Mouse (Mus musculus) neural tube, embryonic 13.5 days (tissue): Measurements from ENCODE around the gene Pappa. TPM values are rescaled to one million over a fixed set of nuclear protein-coding genes. Genes with fewer than 3 reads are reported as not detected.

Experiments used
- ATAC-seq: fragments of 200-750 bp; cut with Nextera tagmentation; 2 replicates; pipeline ENCODE4 v1.8.0; 2017; ENCODE audit warnings: low read depth, mild to moderate bottlenecking, moderate TSS enrichment, moderate library complexity
- H3K27ac ChIP-seq: fragments of 300-500 bp; sonication (generic); replicated peaks from 2 replicates; pipeline ENCODE4 v1.5.1; 2015; ENCODE audit warnings: moderate library complexity, mild to moderate bottlenecking, inconsistent platforms
- H3K27me3 ChIP-seq: fragments of 300-500 bp; sonication (generic); 2 replicates; pipeline ENCODE4 v1.6.1; 2015; ENCODE audit warnings: mild to moderate bottlenecking, inconsistent platforms
- H3K36me3 ChIP-seq: fragments of 300-500 bp; sonication (generic); 2 replicates; pipeline ENCODE4 v1.6.1; 2015; ENCODE audit warnings: mild to moderate bottlenecking, inconsistent platforms
- H3K4me1 ChIP-seq: fragments of 300-500 bp; sonication (generic); replicated peaks from 2 replicates; pipeline ENCODE4 v1.6.1; 2015; ENCODE audit warnings: inconsistent platforms
- H3K4me2 ChIP-seq: fragments of 300-500 bp; sonication (generic); 2 replicates; pipeline ENCODE4 v1.6.1; 2015; ENCODE audit warnings: inconsistent platforms, mild to moderate bottlenecking, moderate library complexity
- H3K4me3 ChIP-seq: fragments of 300-500 bp; sonication (generic); 2 replicates; pipeline ENCODE4 v1.5.1; 2015; ENCODE audit warnings: mild to moderate bottlenecking, inconsistent platforms
- H3K9ac ChIP-seq: fragments of 300-500 bp; sonication (generic); 2 replicates; pipeline ENCODE4 v1.6.1; 2015; ENCODE audit warnings: moderate library complexity, mild to moderate bottlenecking, inconsistent platforms
- H3K9me3 ChIP-seq: fragments of 300-500 bp; sonication (generic); 2 replicates; pipeline ENCODE4 v1.6.1; 2016; ENCODE audit warnings: inconsistent platforms
- WGBS: fragments of 180-500 bp; shearing (Covaris S2); methylation state at CpG from one replicate; pipeline ENCODE4 v1.1.7; 2015; 5-methylcytosine and 5-hydroxymethylcytosine counted together
- polyA plus RNA-seq: library from polyadenylated mRNA; unstranded; fragments of >200 nt; fragmentation: Nextera tagmentation; extraction: Ambion mirVana; gene quantifications from 2 replicates; pipeline ENCODE4 v1.2.1, GENCODE M21; 2015

The Pappa gene
- polyA plus RNA-seq, 1 experiment from 2014 or later = 0.66 TPM

- no peak overlapping the region for H3K4me2 ChIP-seq
- ATAC-seq = no peak
- no peak overlapping the region for H3K27ac ChIP-seq
- peaks cover 57% of the 10 kb centered on the region for H3K27me3 ChIP-seq
- no peaks in the 10 kb centered on the region for H3K9me3 ChIP-seq
- H3K4me1 ChIP-seq = peaks cover 12% of the 10 kb centered on the region
- H3K4me3 ChIP-seq = no peak overlapping the region
- 7% methylated on average over 3 of the region's 3 CpGs for WGBS
- no peaks in the 10 kb centered on the region for H3K36me3 ChIP-seq
- H3K9ac ChIP-seq = no peak overlapping the region
These were observed 118.5 kb downstream of the Pappa start for GRCm38 (mm10) chr4:65242434-65242931.

GRCm38 (mm10) chr4:65243245-65243644 is 119.3 kb downstream of the Pappa start:
- no peak overlapping the region for H3K27ac ChIP-seq
- H3K27me3 ChIP-seq = peaks cover 64% of the 10 kb centered on the region
- H3K9me3 ChIP-seq = no peaks in the 10 kb centered on the region
- H3K36me3 ChIP-seq = no peaks in the 10 kb centered on the region
- 8% methylated on average over 2 of the region's 2 CpGs for WGBS
- ATAC-seq = no peak
- no peak overlapping the region for H3K9ac ChIP-seq
- no peak overlapping the region for H3K4me2 ChIP-seq
- peaks cover 11% of the 10 kb centered on the region for H3K4me1 ChIP-seq
- H3K4me3 ChIP-seq = no peak overlapping the region

GRCm38 (mm10) chr4:65245015-65245414 is 121.0 kb downstream of the Pappa start:
- peaks cover 7% of the 10 kb centered on the region; the same call in 1 of the 2 replicates for H3K4me1 ChIP-seq
- no peak overlapping the region for H3K27ac ChIP-seq
- no peaks in the 10 kb centered on the region for H3K9me3 ChIP-seq
- H3K9ac ChIP-seq = no peak overlapping the region
- H3K36me3 ChIP-seq = no peaks in the 10 kb centered on the region
- 22% methylated on average over 4 of the region's 4 CpGs for WGBS
- peaks cover 78% of the 10 kb centered on the region for H3K27me3 ChIP-seq
- no peak overlapping the region for H3K4me3 ChIP-seq
- H3K4me2 ChIP-seq = no peak overlapping the region
- no peak for ATAC-seq

- Histone ChIP-seq H3K4me1 (peaks cover 7% of the 10 kb centered on the region; the same call in 1 of the 2 replicates), H3K36me3 (no peaks in the 10 kb centered on the region), H3K9me3 (no peaks in the 10 kb centered on the region), H3K27me3 (peaks cover 82% of the 10 kb centered on the region), H3K9ac (no peak overlapping the region), H3K4me3 (no peak overlapping the region), H3K27ac (no peak overlapping the region), H3K4me2 (no peak overlapping the region)
- 13% methylated on average over 3 of the region's 3 CpGs for WGBS
- ATAC-seq = no peak
These were observed 121.5 kb downstream of the Pappa start for GRCm38 (mm10) chr4:65245440-65245839.

GRCm38 (mm10) chr4:65252193-65252592 is 128.2 kb downstream of the Pappa start:
- no peaks in the 10 kb centered on the region for H3K9me3 ChIP-seq
- peak overlapping the region; percentile 28 for H3K4me2 ChIP-seq
- H3K4me1 ChIP-seq = peaks cover 10% of the 10 kb centered on the region
- no peak overlapping the region for H3K9ac ChIP-seq
- H3K27ac ChIP-seq = no peak overlapping the region
- peak; percentile 85 for ATAC-seq
- H3K36me3 ChIP-seq = no peaks in the 10 kb centered on the region
- no peak overlapping the region for H3K4me3 ChIP-seq
- H3K27me3 ChIP-seq = peaks cover 84% of the 10 kb centered on the region
- 2% methylated on average over 8 of the region's 8 CpGs for WGBS

GRCm38 (mm10) chr4:65254073-65254472 is 130.1 kb downstream of the Pappa start:
- no peak for ATAC-seq
- no peak overlapping the region for H3K9ac ChIP-seq
- H3K27ac ChIP-seq = no peak overlapping the region
- no peaks in the 10 kb centered on the region for H3K9me3 ChIP-seq
- peaks cover 74% of the 10 kb centered on the region for H3K27me3 ChIP-seq
- WGBS = 76% methylated on average over 1 of the region's 1 CpGs
- no peak overlapping the region for H3K4me3 ChIP-seq
- no peaks in the 10 kb centered on the region for H3K36me3 ChIP-seq
- no peak overlapping the region for H3K4me2 ChIP-seq
- peaks cover 10% of the 10 kb centered on the region for H3K4me1 ChIP-seq

GRCm38 (mm10) chr4:65267066-65267465 is 143.1 kb downstream of the Pappa start:
- 75% methylated on average over 2 of the region's 2 CpGs for WGBS
- Histone ChIP-seq H3K9ac (no peak overlapping the region), H3K9me3 (no peaks in the 10 kb centered on the region), H3K36me3 (no peaks in the 10 kb centered on the region), H3K27ac (no peak overlapping the region), H3K4me3 (no peak overlapping the region), H3K4me1 (no peaks in the 10 kb centered on the region), H3K27me3 (no peaks in the 10 kb centered on the region), H3K4me2 (no peak overlapping the region)
- no peak for ATAC-seq

- H3K27me3 ChIP-seq = no peaks in the 10 kb centered on the region
- no peaks in the 10 kb centered on the region for H3K9me3 ChIP-seq
- H3K36me3 ChIP-seq = no peaks in the 10 kb centered on the region
- no peak overlapping the region for H3K27ac ChIP-seq
- H3K4me1 ChIP-seq = no peaks in the 10 kb centered on the region
- no peak overlapping the region for H3K9ac ChIP-seq
- H3K4me2 ChIP-seq = no peak overlapping the region
- H3K4me3 ChIP-seq = no peak overlapping the region
- WGBS = 85% methylated on average over 2 of the region's 2 CpGs
- ATAC-seq = no peak
These were observed 146.0 kb downstream of the Pappa start for GRCm38 (mm10) chr4:65269996-65270395.

- Histone ChIP-seq H3K9me3 (no peaks in the 10 kb centered on the region), H3K27me3 (no peaks in the 10 kb centered on the region), H3K27ac (no peak overlapping the region), H3K36me3 (no peaks in the 10 kb centered on the region), H3K9ac (no peak overlapping the region), H3K4me2 (no peak overlapping the region), H3K4me3 (no peak overlapping the region), H3K4me1 (no peaks in the 10 kb centered on the region)
- 58% methylated on average over 4 of the region's 4 CpGs for WGBS
- ATAC-seq = no peak
These were observed 148.3 kb downstream of the Pappa start for GRCm38 (mm10) chr4:65272295-65272694.

- H3K27ac ChIP-seq = no peak overlapping the region
- H3K9me3 ChIP-seq = no peaks in the 10 kb centered on the region
- no peaks in the 10 kb centered on the region for H3K27me3 ChIP-seq
- H3K36me3 ChIP-seq = no peaks in the 10 kb centered on the region
- no peak overlapping the region for H3K4me3 ChIP-seq
- no peak for ATAC-seq
- H3K4me2 ChIP-seq = no peak overlapping the region
- WGBS = 78% methylated on average over 1 of the region's 1 CpGs
- peaks cover under 1% of the 10 kb centered on the region; the same call in 1 of the 2 replicates for H3K4me1 ChIP-seq
- no peak overlapping the region for H3K9ac ChIP-seq
These were observed 149.4 kb downstream of the Pappa start for GRCm38 (mm10) chr4:65273299-65273851.

- Histone ChIP-seq H3K4me3 (no peak overlapping the region), H3K27me3 (no peaks in the 10 kb centered on the region), H3K27ac (no peak overlapping the region), H3K4me2 (no peak overlapping the region), H3K9me3 (no peaks in the 10 kb centered on the region), H3K4me1 (peaks cover 19% of the 10 kb centered on the region), H3K9ac (no peak overlapping the region; the same call in 1 of the 2 replicates), H3K36me3 (no peaks in the 10 kb centered on the region)
- WGBS = 19% methylated on average over 10 of the region's 10 CpGs
- ATAC-seq = no peak
These were observed 154.7 kb downstream of the Pappa start for GRCm38 (mm10) chr4:65278451-65279271.

- no peaks in the 10 kb centered on the region for H3K9me3 ChIP-seq
- ATAC-seq = no peak
- H3K4me1 ChIP-seq = peaks cover 19% of the 10 kb centered on the region
- no peak overlapping the region for H3K4me3 ChIP-seq
- WGBS = 62% methylated on average over 4 of the region's 4 CpGs
- no peaks in the 10 kb centered on the region for H3K36me3 ChIP-seq
- no peak overlapping the region for H3K27ac ChIP-seq
- H3K9ac ChIP-seq = no peak overlapping the region
- H3K27me3 ChIP-seq = no peaks in the 10 kb centered on the region
- H3K4me2 ChIP-seq = no peak overlapping the region
These were observed 155.3 kb downstream of the Pappa start for GRCm38 (mm10) chr4:65279272-65279653.
